Mouse (Mus musculus): ENCODE results near the gene Sectm1a. TPM values are rescaled to one million over a fixed set of nuclear protein-coding genes. Genes with fewer than 3 reads are reported as not detected.
"Not testable (repeated sequence)": the region's sequence is repeated elsewhere in the genome, so short reads cannot be mapped to it uniquely, and the experiment has no call there.

The Sectm1a gene
- total RNA-seq (2021): not detected

GRCm38 (mm10) chr11:121081120-121081519 is at the start of gene Sectm1a:
TSS of gene Sectm1a (minus strand) at chr11:121081220.
- no peak for DNase-seq (ENCODE audit: low spot score in 2 of 2)
- intact Hi-C loops (cut with DNase I): no loop called here

GRCm38 (mm10) chr11:121129616-121130015 is 48.6 kb upstream of the Sectm1a start:
- intact Hi-C loops (cut with DNase I): no loop called here
- DNase-seq (ENCODE audit: low spot score in 2 of 2): no peak

GRCm38 (mm10) chr11:121127441-121127840 is 46.4 kb upstream of the Sectm1a start:
- intact Hi-C loops (cut with DNase I): no loop called here
- no peak for DNase-seq (ENCODE audit: low spot score in 2 of 2)

GRCm38 (mm10) chr11:121126395-121126794 is 45.4 kb upstream of the Sectm1a start:
- intact Hi-C loops (cut with DNase I): no loop called here
- no peak for DNase-seq (ENCODE audit: low spot score in 2 of 2)

GRCm38 (mm10) chr11:121125522-121126172 is 44.6 kb upstream of the Sectm1a start:
- DNase-seq (ENCODE audit: low spot score in 2 of 2): no peak

GRCm38 (mm10) chr11:121123438-121123837 is 42.4 kb upstream of the Sectm1a start:
- intact Hi-C loops (cut with DNase I): no loop called here
- DNase-seq (ENCODE audit: low spot score in 2 of 2): peak in 1 of 2 experiments; percentile 50

More at GRCm38 (mm10) chr11:121125522-121126172, 44.6 kb upstream of the Sectm1a start:
- intact Hi-C loops (cut with DNase I): no loop called here

GRCm38 (mm10) chr11:121122024-121122670 is 41.1 kb upstream of the Sectm1a start:
- no peak for DNase-seq (ENCODE audit: low spot score in 2 of 2)
- intact Hi-C loops (cut with DNase I): no loop called here

- no peak for DNase-seq (ENCODE audit: low spot score in 2 of 2)
- intact Hi-C loops (cut with DNase I): no loop called here
These were observed 40.1 kb upstream of the Sectm1a start for GRCm38 (mm10) chr11:121121151-121121550.

- no peak for DNase-seq (ENCODE audit: low spot score in 2 of 2)
- intact Hi-C loops (cut with DNase I): no loop called here
These were observed 37.6 kb upstream of the Sectm1a start, which contains the start of gene Tex19.2 for GRCm38 (mm10) chr11:121118577-121118976. TSS of gene Tex19.2 (minus strand) at chr11:121118677.

GRCm38 (mm10) chr11:121118106-121118505 is 37.1 kb upstream of the Sectm1a start:
- DNase-seq (ENCODE audit: low spot score in 2 of 2): no peak
- intact Hi-C loops (cut with DNase I): no loop called here

GRCm38 (mm10) chr11:121112091-121112775 is 31.2 kb upstream of the Sectm1a start:
- DNase-seq (ENCODE audit: low spot score in 2 of 2): no peak
- intact Hi-C loops (cut with DNase I): no loop called here

- DNase-seq (ENCODE audit: low spot score in 2 of 2): no peak
- intact Hi-C loops (cut with DNase I): no loop called here
These were observed 30.6 kb upstream of the Sectm1a start for GRCm38 (mm10) chr11:121111601-121112000.

- peak in 1 of 2 experiments; percentile 14 for DNase-seq (ENCODE audit: low spot score in 2 of 2)
- intact Hi-C loops (cut with DNase I): no loop called here
These were observed 30.0 kb upstream of the Sectm1a start for GRCm38 (mm10) chr11:121111051-121111450.

GRCm38 (mm10) chr11:121109986-121110385 is 29.0 kb upstream of the Sectm1a start:
- DNase-seq (ENCODE audit: low spot score in 2 of 2): peak in 1 of 2 experiments; percentile 4
- intact Hi-C loops (cut with DNase I): no loop called here

- intact Hi-C loops (cut with DNase I): no loop called here
These were observed 27.0 kb upstream of the Sectm1a start for GRCm38 (mm10) chr11:121108061-121108460.

GRCm38 (mm10) chr11:121107242-121107641 is 26.2 kb upstream of the Sectm1a start:
- DNase-seq (ENCODE audit: low spot score in 2 of 2); intact Hi-C loops (cut with DNase I): not testable (repeated sequence)

More at GRCm38 (mm10) chr11:121108061-121108460, 27.0 kb upstream of the Sectm1a start:
- no peak for DNase-seq (ENCODE audit: low spot score in 2 of 2)

- intact Hi-C loops (cut with DNase I): no loop called here
These were observed 20.2 kb upstream of the Sectm1a start for GRCm38 (mm10) chr11:121101124-121101805.

GRCm38 (mm10) chr11:121100692-121101091 is 19.7 kb upstream of the Sectm1a start:
- intact Hi-C loops (cut with DNase I): no loop called here
- no peak for DNase-seq (ENCODE audit: low spot score in 2 of 2)

More at GRCm38 (mm10) chr11:121101124-121101805, 20.2 kb upstream of the Sectm1a start:
- DNase-seq (ENCODE audit: low spot score in 2 of 2): no peak

GRCm38 (mm10) chr11:121099762-121100161 is 18.7 kb upstream of the Sectm1a start:
- DNase-seq (ENCODE audit: low spot score in 2 of 2): no peak

More at GRCm38 (mm10) chr11:121099762-121100161, 18.7 kb upstream of the Sectm1a start:
- intact Hi-C loops (cut with DNase I): no loop called here
